Mouse (Mus musculus): ENCODE results near the gene Dennd1b. TPM values are rescaled to one million over a fixed set of nuclear protein-coding genes. Genes with fewer than 3 reads are reported as not detected.

The Dennd1b gene
- polyA plus RNA-seq, 2 experiments: 0.78 to 2.3 TPM

GRCm38 (mm10) chr1:138992384-138993138 is 29.3 kb downstream of the Dennd1b start:
- H3K27ac ChIP-seq: no peak overlapping the region
- peaks cover 0 to 4% of the 10 kb centered on the region in 2 experiments; a peak in 1 of 4 replicates for H3K4me1 ChIP-seq (replicated peaks; ENCODE audit: control insufficient read depth in 2 of 2, insufficient read depth in 2 of 2, low read length in 1 of 2)
- ATAC-seq (ENCODE audit: insufficient read depth): no peak
- H3K36me3 ChIP-seq (replicated peaks; ENCODE audit: control insufficient read depth, insufficient read depth, low read depth): no peaks in the 10 kb centered on the region
- no peak overlapping the region for H3K4me3 ChIP-seq (ENCODE audit: insufficient read depth in 1 of 2, low read depth in 2 of 2, low read length in 2 of 2)
- TF ChIP-seq EP300 (IDR thresholded peaks at IDR 0.05; ENCODE audit: low read depth) (no peak), CTCF (IDR thresholded peaks at IDR 0.05; ENCODE audit: low read depth) (no peak)
- H3K4me2 ChIP-seq (ENCODE audit: low read depth): no peak overlapping the region
- H3K9me3 ChIP-seq (ENCODE audit: control insufficient read depth, low read length): no peaks in the 10 kb centered on the region
- no peaks in the 10 kb centered on the region for H3K27me3 ChIP-seq (ENCODE audit: control insufficient read depth, insufficient read depth, low read length)
- DNase-seq (ENCODE audit: low read depth in 3 of 3, low spot score in 3 of 3): no peak
- 63% methylated on average over 5 of the region's 5 CpGs for WGBS (ENCODE audit: insufficient replicate concordance)
- no peak overlapping the region for H3K9ac ChIP-seq (replicated peaks)

GRCm38 (mm10) chr1:138995621-138996380 is 32.6 kb downstream of the Dennd1b start:
- Histone ChIP-seq H3K27me3 (ENCODE audit: control insufficient read depth, insufficient read depth, low read length) (no peaks in the 10 kb centered on the region), H3K4me2 (ENCODE audit: low read depth) (no peak overlapping the region), H3K9me3 (ENCODE audit: control insufficient read depth, low read length) (no peaks in the 10 kb centered on the region), H3K9ac (replicated peaks) (no peak overlapping the region), H3K4me3 (ENCODE audit: insufficient read depth in 1 of 2, low read depth in 2 of 2, low read length in 2 of 2) (no peak overlapping the region), H3K27ac (no peak overlapping the region), H3K36me3 (replicated peaks; ENCODE audit: control insufficient read depth, insufficient read depth, low read depth) (no peaks in the 10 kb centered on the region), H3K4me1 (replicated peaks; ENCODE audit: control insufficient read depth in 2 of 2, insufficient read depth in 2 of 2, low read length in 1 of 2) (peaks cover 0 to 4% of the 10 kb centered on the region in 2 experiments; a peak in 1 of 4 replicates)
- ATAC-seq (ENCODE audit: insufficient read depth) (no peak), DNase-seq (ENCODE audit: low read depth in 3 of 3, low spot score in 3 of 3) (no peak)
- no peak for TF ChIP-seq EP300 (IDR thresholded peaks at IDR 0.05; ENCODE audit: low read depth)
- no peak for TF ChIP-seq CTCF (IDR thresholded peaks at IDR 0.05; ENCODE audit: low read depth)
- WGBS (ENCODE audit: insufficient replicate concordance): 64% methylated on average over 6 of the region's 6 CpGs

- ATAC-seq (ENCODE audit: insufficient read depth) (no peak), DNase-seq (ENCODE audit: low read depth in 3 of 3, low spot score in 3 of 3) (no peak)
- H3K27me3 ChIP-seq (ENCODE audit: control insufficient read depth, insufficient read depth, low read length): no peaks in the 10 kb centered on the region
- no peaks in the 10 kb centered on the region for H3K9me3 ChIP-seq (ENCODE audit: control insufficient read depth, low read length)
- WGBS (ENCODE audit: insufficient replicate concordance): 75% methylated on average over 2 of the region's 2 CpGs
- TF ChIP-seq CTCF (IDR thresholded peaks at IDR 0.05; ENCODE audit: low read depth): no peak
- no peak for TF ChIP-seq EP300 (IDR thresholded peaks at IDR 0.05; ENCODE audit: low read depth)
- no peak overlapping the region for H3K27ac ChIP-seq
- H3K36me3 ChIP-seq (replicated peaks; ENCODE audit: control insufficient read depth, insufficient read depth, low read depth): no peaks in the 10 kb centered on the region
- no peak overlapping the region for H3K9ac ChIP-seq (replicated peaks)
- peaks cover 0 to 4% of the 10 kb centered on the region in 2 experiments; a peak in 1 of 4 replicates for H3K4me1 ChIP-seq (replicated peaks; ENCODE audit: control insufficient read depth in 2 of 2, insufficient read depth in 2 of 2, low read length in 1 of 2)
- H3K4me2 ChIP-seq (ENCODE audit: low read depth): no peak overlapping the region
- no peak overlapping the region for H3K4me3 ChIP-seq (ENCODE audit: insufficient read depth in 1 of 2, low read depth in 2 of 2, low read length in 2 of 2)
Observed at GRCm38 (mm10) chr1:138996663-138997062, 33.4 kb downstream of the Dennd1b start.

- ATAC-seq (ENCODE audit: insufficient read depth) (no peak), DNase-seq (ENCODE audit: low read depth in 3 of 3, low spot score in 3 of 3) (no peak)
- H3K4me3 ChIP-seq (ENCODE audit: insufficient read depth in 1 of 2, low read depth in 2 of 2, low read length in 2 of 2): no peak overlapping the region
Observed at GRCm38 (mm10) chr1:139000675-139001379, 37.6 kb downstream of the Dennd1b start.

More at GRCm38 (mm10) chr1:139000675-139001379, 37.6 kb downstream of the Dennd1b start:
- no peak overlapping the region for H3K4me2 ChIP-seq (ENCODE audit: low read depth)
- WGBS (ENCODE audit: insufficient replicate concordance): 59% methylated on average over 9 of the region's 9 CpGs
- H3K27ac ChIP-seq: no peak overlapping the region
- H3K9ac ChIP-seq (replicated peaks): no peak overlapping the region
- no peaks in the 10 kb centered on the region for H3K36me3 ChIP-seq (replicated peaks; ENCODE audit: control insufficient read depth, insufficient read depth, low read depth)
- TF ChIP-seq EP300 (IDR thresholded peaks at IDR 0.05; ENCODE audit: low read depth) (no peak), CTCF (IDR thresholded peaks at IDR 0.05; ENCODE audit: low read depth) (no peak)
- H3K27me3 ChIP-seq (ENCODE audit: control insufficient read depth, insufficient read depth, low read length): no peaks in the 10 kb centered on the region
- H3K4me1 ChIP-seq (replicated peaks; ENCODE audit: control insufficient read depth in 2 of 2, insufficient read depth in 2 of 2, low read length in 1 of 2): no peaks in the 10 kb centered on the region
- no peaks in the 10 kb centered on the region for H3K9me3 ChIP-seq (ENCODE audit: control insufficient read depth, low read length)

All from liver, embryonic 14.5 days (tissue).